Mouse (Mus musculus): ENCODE measurements at regions not wholly inside any gene's neighbourhood (a gene's known extent, or its start where the extent isn't known, plus 50 kb on each side); places are given as distances from the start of the nearest gene placed in this dataset.

DNA sequence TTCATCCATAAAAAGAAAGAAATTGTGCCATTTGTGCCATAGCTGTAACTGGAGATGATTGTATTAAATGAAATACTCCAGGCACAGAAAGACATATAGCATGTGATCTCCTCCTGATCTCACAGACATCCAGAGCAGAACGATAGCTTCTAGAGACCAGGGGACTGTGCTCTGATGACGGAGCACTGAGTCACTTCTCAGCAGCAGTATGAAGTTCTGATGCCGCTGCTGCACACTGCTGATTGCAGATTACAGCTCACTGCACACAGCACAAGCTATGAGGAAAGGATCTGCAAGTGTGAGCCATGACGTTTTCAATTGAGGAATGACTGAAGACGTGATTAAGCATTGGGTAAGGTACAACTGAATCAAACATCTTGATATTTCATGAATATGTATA is 190.6 kb upstream of the Adamts9 start:
- DNase-seq (ENCODE audit: low spot score in 2 of 2), result no peak

DNA sequence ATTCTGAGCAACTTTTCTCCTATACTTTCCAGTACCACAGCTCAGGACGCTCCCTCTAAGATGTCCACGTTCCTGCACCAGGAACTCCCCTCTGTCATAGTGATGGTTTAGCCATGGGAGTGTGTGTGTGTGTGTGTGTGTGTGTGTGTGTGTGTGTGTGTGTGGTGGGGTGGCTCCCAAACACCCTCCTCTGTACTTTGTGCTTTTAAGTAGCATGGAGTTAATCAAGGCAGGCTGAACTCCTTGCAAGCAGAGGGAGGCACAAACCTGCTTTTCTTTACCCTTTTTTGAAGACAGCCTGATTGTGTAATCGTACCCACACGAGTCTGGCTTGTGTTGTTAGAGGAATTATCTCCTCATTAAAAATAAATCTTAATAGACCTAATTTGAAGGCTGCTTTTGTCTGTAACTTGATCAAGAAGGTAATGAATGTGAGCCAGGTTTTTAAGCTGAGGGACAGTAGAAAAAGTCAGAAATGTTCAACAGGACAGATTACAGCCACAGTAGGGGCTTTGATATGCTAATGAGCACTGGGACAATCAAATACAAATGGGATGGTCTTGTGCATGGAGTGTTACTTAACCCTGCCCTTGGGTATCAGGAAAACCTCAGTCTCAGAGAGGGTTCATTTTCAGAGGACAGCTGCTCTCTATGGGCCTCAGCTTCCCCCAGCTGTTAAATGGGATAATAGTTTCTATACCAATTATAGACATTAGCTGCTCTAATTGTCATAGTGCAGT is 187.8 kb upstream of the Adamts9 start:
- DNase-seq (ENCODE audit: low spot score in 2 of 2), result no peak

DNA sequence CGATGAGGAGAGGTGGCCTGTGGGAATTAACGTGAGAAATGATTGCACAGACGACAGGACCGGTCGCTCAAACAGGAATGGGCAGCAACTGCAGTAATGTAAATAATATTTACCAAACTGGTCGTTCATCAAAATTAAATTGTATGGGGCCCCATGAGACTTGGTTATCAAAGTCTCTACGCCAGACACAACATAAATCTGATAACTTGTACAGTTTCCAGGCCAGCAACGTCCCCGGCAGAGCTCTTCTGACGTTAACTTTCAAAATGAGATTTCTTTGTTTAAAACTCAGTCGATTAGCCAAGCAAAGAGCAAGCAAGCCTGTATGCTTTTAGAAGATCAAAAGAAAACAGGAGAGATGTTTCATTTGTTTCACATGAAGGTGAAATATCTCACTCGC is 176.2 kb upstream of the Adamts9 start:
- DNase-seq (ENCODE audit: low spot score in 2 of 2), result no peak

DNA sequence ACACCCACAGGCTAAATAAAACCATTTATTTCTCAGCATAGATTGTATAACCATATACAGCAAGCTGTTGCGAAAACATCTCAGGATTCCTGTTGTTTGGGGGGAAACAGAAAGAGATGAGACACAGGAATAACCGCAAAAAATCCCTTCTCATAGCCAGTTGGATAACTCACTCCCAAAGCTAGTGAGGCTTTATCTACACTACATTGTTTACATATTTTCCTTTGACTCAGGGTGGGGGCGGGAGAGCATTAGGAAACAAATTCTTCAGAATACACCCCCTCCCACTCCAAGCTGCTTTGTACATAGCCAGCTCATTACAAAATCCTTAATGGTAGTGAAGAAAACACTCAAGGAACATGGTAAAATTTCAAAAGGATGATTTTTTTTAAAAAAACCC is 170.1 kb upstream of the Adamts9 start:
- no peak for DNase-seq (ENCODE audit: low spot score in 2 of 2)

GRCm38 (mm10) chr6:93094730-93095360 is 151.6 kb upstream of the Adamts9 start:
- no peak for DNase-seq (ENCODE audit: low spot score in 2 of 2)

DNA sequence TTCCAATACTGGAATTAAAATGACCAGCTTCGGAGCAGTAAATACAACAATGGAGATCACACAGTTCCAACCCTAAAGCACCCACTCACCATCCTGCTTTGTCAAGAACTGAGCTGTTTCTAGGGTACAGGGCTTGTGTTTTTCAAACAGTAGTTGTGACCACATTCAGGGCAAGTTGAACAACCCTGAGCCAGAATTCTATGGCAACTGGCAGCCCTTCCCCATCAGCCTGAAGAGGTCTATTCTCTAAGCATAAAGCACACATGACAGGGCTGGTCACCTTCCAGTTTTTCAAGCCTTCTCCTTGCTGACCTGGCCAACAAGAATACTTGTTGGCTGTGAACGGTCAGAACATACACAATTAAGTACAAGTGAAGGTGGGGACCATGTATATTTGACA is 150.5 kb upstream of the Adamts9 start:
- DNase-seq (ENCODE audit: low spot score in 2 of 2), result no peak

- no peak for DNase-seq (ENCODE audit: low spot score in 2 of 2)
Measured at GRCm38 (mm10) chr6:93087329-93087728, 144.0 kb upstream of the Adamts9 start.

DNA sequence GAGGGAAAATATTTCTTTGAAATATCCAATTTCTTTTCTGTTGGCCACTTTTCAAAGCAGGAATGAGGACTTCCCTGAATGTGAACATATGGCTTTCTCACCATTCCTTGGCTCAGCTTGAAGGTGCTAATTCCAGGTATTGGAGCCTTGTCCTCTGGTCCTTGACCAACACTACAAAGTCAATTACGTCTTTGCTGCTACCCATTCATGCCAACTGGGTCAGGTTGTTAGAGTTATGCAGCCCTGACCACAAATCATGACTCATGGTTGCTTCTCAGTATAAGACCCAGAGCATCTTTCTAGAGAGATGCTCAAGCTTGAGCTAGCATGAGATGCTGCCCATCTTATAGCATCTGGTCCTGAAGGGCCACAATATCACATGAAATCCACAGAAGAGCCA is 141.0 kb upstream of the Adamts9 start:
- DNase-seq (ENCODE audit: low spot score in 2 of 2), result no peak

DNA sequence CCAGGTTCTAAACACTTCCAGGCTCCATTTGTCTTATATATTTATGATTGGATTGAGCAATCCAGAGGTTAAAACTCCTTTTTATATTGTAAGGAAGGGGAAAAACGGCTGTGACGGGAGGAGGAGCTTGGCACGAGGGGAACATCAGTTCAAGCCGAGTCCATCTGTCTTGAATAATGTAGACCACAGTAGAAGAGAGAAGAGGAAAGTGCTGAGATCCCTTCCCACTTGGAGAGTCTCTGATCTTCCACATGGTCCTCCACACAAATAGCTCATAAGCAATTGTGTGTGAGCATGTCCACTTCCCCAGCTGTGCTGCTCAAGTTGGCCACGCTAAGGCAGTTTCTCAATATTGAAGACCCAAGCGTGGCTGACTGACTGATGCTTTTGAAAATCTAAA is 140.4 kb upstream of the Adamts9 start:
- DNase-seq (ENCODE audit: low spot score in 2 of 2), result no peak

DNA sequence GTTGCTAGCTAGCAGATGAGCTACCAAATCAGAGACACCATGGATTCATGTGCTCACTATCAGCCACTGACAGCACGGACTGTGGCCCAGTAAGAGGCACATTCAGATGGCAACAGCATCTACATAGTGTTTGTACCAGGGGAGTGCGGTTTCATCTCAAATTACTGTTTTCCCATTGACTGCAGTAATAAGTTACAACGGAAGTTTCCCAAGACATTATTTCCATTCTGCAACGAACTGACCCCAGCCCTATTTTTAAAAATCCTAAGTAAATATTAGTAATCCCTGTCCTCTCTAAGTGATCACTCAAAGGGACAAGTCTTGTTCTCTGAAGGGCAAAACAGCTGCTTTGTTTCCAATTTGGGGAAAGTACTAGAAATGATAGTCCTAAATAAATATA is 138.9 kb upstream of the Adamts9 start:
- no peak for DNase-seq (ENCODE audit: low spot score in 2 of 2)

- DNase-seq (ENCODE audit: low spot score in 2 of 2), result no peak
Measured at GRCm38 (mm10) chr6:93076681-93077080, 133.4 kb upstream of the Adamts9 start.

DNA sequence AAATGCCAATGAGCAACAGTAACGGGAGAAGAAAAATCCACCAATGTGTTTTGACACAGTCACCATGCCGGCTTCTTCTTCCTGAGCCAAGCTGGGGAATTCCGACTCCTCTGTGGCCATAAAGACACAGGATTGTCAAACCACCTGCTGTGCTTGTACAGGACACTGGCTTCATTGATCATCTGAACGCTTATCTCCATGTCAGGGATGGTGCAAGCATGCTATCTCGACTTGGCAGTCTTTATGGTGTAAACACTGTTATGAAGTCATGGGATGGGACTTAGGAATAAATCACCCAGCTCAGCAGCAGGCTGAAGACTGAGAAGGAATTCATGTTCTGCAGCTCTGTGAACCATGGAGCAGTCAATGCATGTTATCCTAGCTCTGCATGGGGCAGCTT is 132.6 kb upstream of the Adamts9 start:
- DNase-seq (ENCODE audit: low spot score in 2 of 2), result no peak

DNA sequence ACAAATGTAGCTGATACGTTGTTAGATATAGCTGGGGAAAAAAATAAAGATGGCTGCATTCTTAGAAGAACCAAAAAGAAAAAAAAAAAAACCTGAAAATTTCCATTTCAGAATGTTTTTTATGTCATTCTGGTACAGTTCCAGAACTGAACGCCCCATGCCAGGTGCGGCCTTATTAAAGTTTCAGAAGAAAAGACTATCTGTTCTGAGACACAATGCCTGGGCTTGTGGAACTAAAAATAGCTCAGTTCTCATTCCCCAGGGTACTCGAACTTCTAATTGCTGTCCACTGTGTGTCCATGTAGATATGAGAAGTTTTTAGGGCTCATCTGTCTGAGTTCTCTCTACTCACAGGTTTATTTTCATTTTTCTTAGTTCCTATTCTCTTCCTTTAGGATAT is 131.7 kb upstream of the Adamts9 start:
- DNase-seq (ENCODE audit: low spot score in 2 of 2), result no peak

DNA sequence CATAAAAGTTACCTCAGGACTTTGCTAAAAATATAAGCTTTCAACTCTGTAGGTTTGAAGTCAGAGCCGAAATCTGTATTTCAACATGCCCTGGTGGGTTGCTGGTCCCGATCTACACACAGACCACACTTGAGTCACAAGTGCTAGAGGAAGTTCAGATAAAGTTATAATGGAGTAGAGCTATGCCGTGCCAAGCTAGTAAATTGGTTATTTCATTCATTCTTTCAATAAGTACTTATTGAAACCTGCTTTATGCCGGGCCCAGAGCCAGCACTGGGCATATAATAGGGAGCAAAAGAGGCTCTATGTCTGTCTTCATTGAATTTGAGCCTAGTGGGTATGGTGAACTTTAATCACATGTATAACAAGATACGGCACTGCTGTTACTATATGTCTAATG is 127.6 kb upstream of the Adamts9 start:
- DNase-seq (ENCODE audit: low spot score in 2 of 2), result no peak

GRCm38 (mm10) chr6:93067808-93068207 is 124.5 kb upstream of the Adamts9 start:
- DNase-seq (ENCODE audit: low spot score in 2 of 2), result no peak

DNA sequence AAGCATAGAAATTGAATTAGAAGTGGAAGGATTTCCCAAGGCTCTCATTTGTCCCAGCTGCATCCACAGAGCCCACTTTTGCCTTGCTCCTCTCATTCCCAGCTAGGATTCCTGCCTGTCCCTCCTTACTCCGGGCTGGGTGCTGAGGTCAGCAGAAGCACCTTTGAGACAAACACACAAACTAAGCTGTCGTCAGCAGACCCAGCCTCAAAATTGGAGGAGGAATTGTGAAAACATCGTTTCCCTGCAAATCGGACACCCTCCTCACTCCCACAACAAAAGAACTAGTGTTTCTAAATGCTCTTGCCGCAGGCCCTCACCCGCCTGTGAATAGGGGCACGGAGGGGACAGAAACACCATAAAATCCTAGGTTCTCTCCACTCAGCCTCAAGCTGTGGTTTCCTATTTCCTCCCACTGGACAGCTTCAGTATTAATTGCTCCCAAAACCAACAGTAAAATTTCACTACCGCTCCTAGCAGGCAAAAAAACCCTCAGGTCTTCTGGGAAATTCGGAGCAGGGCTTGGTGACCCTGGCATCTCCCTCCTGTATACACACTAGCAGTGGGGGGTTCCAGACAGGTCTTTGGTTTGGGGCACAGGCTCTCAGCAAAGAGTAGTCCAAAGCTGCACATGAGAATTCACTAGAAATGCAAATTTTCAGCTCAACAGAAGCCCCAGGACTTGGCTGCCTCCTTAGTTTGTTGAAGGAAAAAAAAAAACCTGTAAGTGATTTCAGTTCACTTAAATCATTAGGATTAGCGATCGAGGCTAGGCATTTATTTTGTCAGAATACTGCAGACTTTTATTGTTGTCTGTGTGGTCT is 123.5 kb upstream of the Adamts9 start:
- DNase-seq (ENCODE audit: low spot score in 2 of 2), result no peak

- DNase-seq (ENCODE audit: low spot score in 2 of 2), result no peak
Measured at GRCm38 (mm10) chr6:93065917-93066552, 122.7 kb upstream of the Adamts9 start.

GRCm38 (mm10) chr6:93065366-93065765 is 122.1 kb upstream of the Adamts9 start:
- no peak for DNase-seq (ENCODE audit: low spot score in 2 of 2)

GRCm38 (mm10) chr6:93064366-93064765 is 121.1 kb upstream of the Adamts9 start:
- no peak for DNase-seq (ENCODE audit: low spot score in 2 of 2)

DNA sequence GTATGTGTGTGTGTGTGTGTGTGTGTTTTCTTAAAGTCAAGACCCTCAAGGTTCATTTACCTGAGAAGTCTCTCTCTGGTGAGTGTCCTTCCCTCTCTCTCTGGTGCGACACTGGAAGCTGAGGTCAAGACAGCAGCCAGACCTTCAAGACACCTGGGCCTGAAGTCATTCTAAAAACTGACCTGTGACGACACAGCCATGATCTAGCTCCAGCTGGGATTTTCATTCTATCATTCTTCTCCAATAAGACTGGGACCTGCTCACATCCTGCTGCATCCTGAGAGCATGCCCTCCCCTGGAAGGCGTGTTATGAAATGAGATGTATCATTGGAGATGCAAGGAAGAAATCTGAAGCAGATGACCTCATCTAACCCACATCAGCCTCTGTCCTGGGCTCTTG is 118.4 kb upstream of the Adamts9 start:
- DNase-seq (ENCODE audit: low spot score in 2 of 2), result no peak

DNA sequence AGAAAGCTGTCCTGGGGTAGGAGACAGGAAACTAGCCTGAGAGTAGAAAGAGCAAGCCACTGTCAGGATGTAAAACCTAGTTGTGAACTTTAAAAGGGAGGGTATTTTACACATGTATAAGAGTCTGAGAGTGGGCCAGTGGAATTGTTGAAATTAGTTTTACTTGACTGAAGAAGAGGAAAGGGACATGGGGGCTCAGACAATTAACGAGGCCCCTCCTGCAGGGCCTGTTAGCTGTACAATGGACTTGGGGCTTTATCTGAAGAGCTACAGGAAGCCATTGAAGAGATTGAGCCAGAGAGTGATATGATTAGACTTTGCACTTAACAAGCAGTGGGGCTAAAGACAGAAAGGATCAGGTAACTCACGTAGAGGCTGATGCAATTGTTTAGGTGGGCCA is 102.2 kb upstream of the Adamts9 start:
- no peak for DNase-seq (ENCODE audit: low spot score in 2 of 2)

GRCm38 (mm10) chr6:93041041-93041440 is 97.7 kb upstream of the Adamts9 start:
- no peak for DNase-seq (ENCODE audit: low spot score in 2 of 2)
